In the genomic region with DNA sequence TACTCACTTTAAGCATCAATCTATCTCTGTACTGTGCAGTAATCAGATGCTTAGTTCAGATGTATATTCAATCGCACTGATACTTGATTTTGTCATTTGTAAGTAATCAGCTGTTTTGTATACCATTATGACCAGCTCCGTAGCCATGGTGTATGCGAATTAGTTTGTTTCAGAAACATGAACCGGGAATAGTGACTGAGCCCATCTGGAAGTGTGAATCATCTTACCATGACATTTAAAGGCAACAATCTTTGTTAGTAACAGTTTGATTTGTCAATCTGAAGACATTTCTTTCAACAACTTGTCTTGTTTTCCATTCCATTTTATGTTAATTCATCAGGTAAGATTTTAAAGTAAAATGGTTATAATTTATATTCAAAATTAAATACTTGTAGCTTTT, we compare ENCODE assay signal across 17 mouse cellular contexts.
"Had no signal": no experiment of that assay in that cellular context is flagged by ENCODE, and none has a peak within 500 bp of the region (broad histone marks: within the 10 kb centered on the region; RNA-seq: fewer than 3 reads in every experiment).

No protein-coding gene starts in this region.

- ATAC-seq: midbrain, embryonic 13.5 days; midbrain, embryonic 16.5 days had no signal

- DNase-seq: lung, adult 18-20 months; lung, embryonic 14.5 days; lung, postnatal 10 days; lung, postnatal 4 days; retina, postnatal 1 day; right cerebral cortex, adult 18-20 months; right cerebral cortex, postnatal 25 days; right cerebral cortex, postnatal 4 days; spleen, adult 18-20 months; thymus, adult 2 months; thymus, postnatal 25 days had no signal

- H3K4me2 ChIP-seq: lung, embryonic 14.5 days; midbrain, embryonic 13.5 days; neural tube, embryonic 13.5 days; neural tube, embryonic 15.5 days had no signal

- H3K9me3 ChIP-seq: midbrain, embryonic 10.5 days; midbrain, embryonic 13.5 days; neural tube, embryonic 13.5 days; neural tube, embryonic 15.5 days had no signal

- H3K4me3 ChIP-seq: midbrain, embryonic 10.5 days; midbrain, embryonic 13.5 days; myocyte; neural tube, embryonic 13.5 days; neural tube, embryonic 15.5 days had no signal

- H3K36me3 ChIP-seq: midbrain, embryonic 10.5 days; midbrain, embryonic 13.5 days; neural tube, embryonic 13.5 days; neural tube, embryonic 15.5 days had no signal

- H3K27me3 ChIP-seq: midbrain, embryonic 13.5 days; neural tube, embryonic 13.5 days; neural tube, embryonic 15.5 days had no signal

- H3K9ac ChIP-seq: lung, embryonic 14.5 days; midbrain, embryonic 13.5 days; neural tube, embryonic 13.5 days; neural tube, embryonic 15.5 days had no signal

- H3K4me1 ChIP-seq: midbrain, embryonic 10.5 days; neural tube, embryonic 13.5 days had no signal

- H3K27ac ChIP-seq: midbrain, embryonic 10.5 days; midbrain, embryonic 13.5 days; neural tube, embryonic 13.5 days; neural tube, embryonic 15.5 days had no signal
